ENCODE assay signal across 8 mouse cellular contexts in the genomic region with DNA sequence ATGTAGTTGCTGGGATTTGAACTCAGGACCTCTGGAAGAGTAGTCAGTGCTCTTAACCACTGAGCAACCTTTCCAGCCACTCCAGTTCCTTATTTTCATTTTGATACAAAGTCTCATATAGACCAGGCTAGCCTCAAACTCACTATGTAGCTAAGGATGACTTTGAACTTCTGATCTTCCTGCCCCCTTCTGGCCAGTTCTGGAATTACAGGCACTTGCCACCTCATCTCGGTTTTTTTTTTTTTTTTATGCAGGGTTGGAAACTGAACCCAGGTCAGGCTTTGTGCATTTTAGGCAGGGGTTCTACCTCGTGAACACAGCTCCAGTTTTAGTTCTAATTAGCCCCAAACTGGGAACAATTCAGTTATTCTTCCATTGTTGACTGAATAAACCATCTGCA. TPM values are rescaled to one million over a fixed set of nuclear protein-coding genes. Genes with fewer than 3 reads are reported as not detected.
DNase-seq lines count a peak whose midpoint lies in the region; ATAC-seq lines count a peak whose summit lies in the region.

No protein-coding gene starts in this region.

- ATAC-seq in monocyte, adult 5-6 weeks (replicated peaks; ENCODE audit: insufficient number of reproducible peaks, low FRiP score, low TSS enrichment, poor library complexity, severe bottlenecking), result no peak

- peak; percentile 68 for DNase-seq in gastrocnemius, postnatal 10 days
- DNase-seq in gastrocnemius, postnatal 14 days, result no peak
- DNase-seq in right cerebral cortex, postnatal 14 days, result peak; percentile 70
- DNase-seq in right cerebral cortex, adult 18-20 months, result no peak
- peak; percentile 78 to 88 for DNase-seq in cerebellum, postnatal 10 days
- peak; percentile 62 for DNase-seq in liver
- DNase-seq in spleen, adult 12 weeks (ENCODE audit: low spot score), result peak; percentile 35

- intact Hi-C loops in gastrocnemius, postnatal 14 days (cut with DNase I; ENCODE audit: low total_unique reads), result loop anchor here (2.0 kb wide), 1 partner anchor 53 kb away; no protein-coding TSS in a partner anchor

RNA-seq across cellular contexts. Expression of a gene that starts 23.1 kb away (rescaled TPM):
- total RNA-seq in gastrocnemius, postnatal 10 days (2021), result 100 to 1,000 TPM; 189 to 194 TPM
- 100 to 1,000 TPM; 167 to 170 TPM for total RNA-seq in gastrocnemius, postnatal 14 days (2021)
- total RNA-seq in monocyte, adult 5-6 weeks (2017), result 340 to 400 TPM (median 366 TPM) in 3 replicates

RNA-seq across cellular contexts. Expression of a gene that starts 41.8 kb away (rescaled TPM):
- 10 to 100 TPM; 12.3 to 21.0 TPM for total RNA-seq in gastrocnemius, postnatal 10 days (2021)
- total RNA-seq in gastrocnemius, postnatal 14 days (2021), result 1 to 10 TPM; 8.5 to 10.0 TPM
- 1.2 to 3.4 TPM (median 1.2 TPM) in 3 replicates for total RNA-seq in monocyte, adult 5-6 weeks (2017)

RNA-seq across cellular contexts. Expression of a gene that starts 45.5 kb away (rescaled TPM):
- 10 to 100 TPM; 17.6 to 26.2 TPM for total RNA-seq in gastrocnemius, postnatal 10 days (2021)
- 10 to 100 TPM; 13.3 to 13.6 TPM for total RNA-seq in gastrocnemius, postnatal 14 days (2021)
- total RNA-seq in monocyte, adult 5-6 weeks (2017), result 29.5 to 41.3 TPM (median 31.6 TPM) in 3 replicates

RNA-seq across cellular contexts. Expression of a gene that starts 58.7 kb away (rescaled TPM):
- total RNA-seq in gastrocnemius, postnatal 10 days (2021), result 1 to 10 TPM; 5.3 TPM
- 1 to 10 TPM; 3.9 to 5.0 TPM for total RNA-seq in gastrocnemius, postnatal 14 days (2021)
- 6.8 to 12.5 TPM (median 7.3 TPM) in 3 replicates for total RNA-seq in monocyte, adult 5-6 weeks (2017)

Comparison
In these comparisons a context has a peak if more than half of its experiments do, and no peak if none do; other contexts are left out.
1. DNase-seq: peak in gastrocnemius, postnatal 10 days (single experiment), right cerebral cortex, postnatal 14 days (single experiment), cerebellum, postnatal 10 days (2 of 2), liver (single experiment) and spleen, adult 12 weeks (single experiment); none in gastrocnemius, postnatal 14 days (single experiment) and right cerebral cortex, adult 18-20 months (single experiment).